Mouse (Mus musculus) forebrain, postnatal 0 days (tissue): ENCODE data around the gene Zic1. TPM values are rescaled to one million over a fixed set of nuclear protein-coding genes. Genes with fewer than 3 reads are reported as not detected.

Experiments
- ATAC-seq: fragments of 200-750 bp; cut with Nextera tagmentation; 2 replicates; pipeline ENCODE4 v1.8.0; 2017; ENCODE audit warnings: mild to moderate bottlenecking, moderate library complexity
- DNase-seq: peaks from one replicate; pipeline ENCODE4 v3.0.0-alpha.2; 2015
- H3K27ac ChIP-seq: fragments of 300-500 bp; sonication (generic); 2 replicates; pipeline ENCODE4 v1.5.1; 2014; ENCODE audit warnings: low read depth, mild to moderate bottlenecking, antibody characterized with exemption, low read length, moderate library complexity, mixed read lengths
- H3K27me3 ChIP-seq: fragments of 300-500 bp; sonication (generic); 2 replicates; pipeline ENCODE4 v1.6.1; 2014; ENCODE audit warnings: mild to moderate bottlenecking, low read length, mixed read lengths; ENCODE audit not compliant: insufficient read depth
- H3K36me3 ChIP-seq: fragments of 300-500 bp; sonication (generic); 2 replicates; pipeline ENCODE4 v1.6.1; 2014; ENCODE audit warnings: mild to moderate bottlenecking, moderate library complexity; ENCODE audit not compliant: insufficient read depth
- H3K4me1 ChIP-seq: fragments of 300-500 bp; sonication (generic); 2 replicates; pipeline ENCODE4 v1.6.1; 2014; ENCODE audit warnings: antibody characterized with exemption; ENCODE audit not compliant: insufficient read depth
- H3K4me2 ChIP-seq: fragments of 300-500 bp; sonication (generic); 2 replicates; pipeline ENCODE4 v1.6.1; 2014; ENCODE audit warnings: low read depth, mild to moderate bottlenecking, moderate library complexity
- H3K4me3 ChIP-seq: fragments of 300-500 bp; sonication (generic); 2 replicates; pipeline ENCODE4 v1.5.1; 2014; ENCODE audit warnings: low read depth, low read length, mixed read lengths
- H3K9ac ChIP-seq: fragments of 300-500 bp; sonication (generic); 2 replicates; pipeline ENCODE4 v1.6.1; 2014; ENCODE audit warnings: mild to moderate bottlenecking
- H3K9me3 ChIP-seq: fragments of 300-500 bp; sonication (generic); 2 replicates; pipeline ENCODE4 v1.6.1; 2016; ENCODE audit warnings: low read length
- CTCF ChIP-seq: sonication (generic); IDR thresholded peaks from 2 replicates; pipeline ENCODE4 v1.5.1; 2016; ENCODE audit warnings: antibody characterized with exemption, control low read depth, low read depth
- WGBS: fragments of 180-500 bp; shearing (Covaris S2); extraction: QIAGEN DNeasy Blood & Tissue Kit; methylation state at CpG from one replicate; pipeline ENCODE4 v1.1.7; 2014; 5-methylcytosine and 5-hydroxymethylcytosine counted together
- polyA plus RNA-seq: library from polyadenylated mRNA; unstranded; fragments of >200 nt; fragmentation: Nextera tagmentation; extraction: Ambion mirVana; gene quantifications from 2 replicates; pipeline ENCODE4 v1.2.1, GENCODE M21; 2015
- total RNA-seq: library from RNA; depleted of rRNA; stranded (reverse); fragments of >200 nt; gene quantifications from 2 replicates; pipeline ENCODE4 v1.2.3, GENCODE M21; 2014

Gene Zic1
- total and polyA plus RNA-seq, 2 experiments from 2014 or later = 8.9 to 127 TPM

- no peak for TF ChIP-seq CTCF
- no peaks in the 10 kb centered on the region for H3K36me3 ChIP-seq
- H3K4me3 ChIP-seq = no peak overlapping the region
- ATAC-seq = no peak
- 0 out of 2 replicates have a peak overlapping the region, but pooled peaks have one; percentile 48 for H3K4me2 ChIP-seq
- 19% methylated on average over 4 of the region's 4 CpGs for WGBS
- no peak overlapping the region for H3K27ac ChIP-seq
- no peak for DNase-seq
- H3K9ac ChIP-seq = no peak overlapping the region
- H3K4me1 ChIP-seq = no peaks in the 10 kb centered on the region
- H3K9me3 ChIP-seq = no peaks in the 10 kb centered on the region
- peaks cover 57% of the 10 kb centered on the region for H3K27me3 ChIP-seq
Observed at GRCm38 (mm10) chr9:91356353-91356740, 9.3 kb downstream of the Zic1 start.

GRCm38 (mm10) chr9:91355629-91356352 is 9.8 kb downstream of the Zic1 start:
- Histone ChIP-seq H3K4me2 (peak overlapping the region; percentile 48), H3K4me1 (no peaks in the 10 kb centered on the region), H3K27me3 (peaks cover 63% of the 10 kb centered on the region), H3K36me3 (no peaks in the 10 kb centered on the region), H3K27ac (peak overlapping the region; percentile 36; the same call in 1 of the 2 replicates), H3K9me3 (no peaks in the 10 kb centered on the region), H3K4me3 (peak overlapping the region; percentile 30), H3K9ac (no peak overlapping the region)
- ATAC-seq (peak; percentile 71), DNase-seq (peak; percentile 86)
- WGBS = 1% methylated on average over 34 of the region's 35 CpGs
- no peak for TF ChIP-seq CTCF

GRCm38 (mm10) chr9:91355270-91355589 is 10.4 kb downstream of the Zic1 start:
- no peak for DNase-seq
- 1% methylated on average over 7 of the region's 7 CpGs for WGBS
- ATAC-seq = no peak
- no peak for TF ChIP-seq CTCF
- peak overlapping the region; percentile 36; the same call in 1 of the 2 replicates for H3K27ac ChIP-seq
- H3K9me3 ChIP-seq = no peaks in the 10 kb centered on the region
- H3K4me1 ChIP-seq = no peaks in the 10 kb centered on the region
- peaks cover 69% of the 10 kb centered on the region for H3K27me3 ChIP-seq
- peak overlapping the region; percentile 30 for H3K4me3 ChIP-seq
- H3K36me3 ChIP-seq = no peaks in the 10 kb centered on the region
- H3K4me2 ChIP-seq = peak overlapping the region; percentile 48
- H3K9ac ChIP-seq = no peak overlapping the region

- no peak overlapping the region for H3K9ac ChIP-seq
- TF ChIP-seq CTCF = no peak
- peaks cover 71% of the 10 kb centered on the region for H3K27me3 ChIP-seq
- H3K36me3 ChIP-seq = no peaks in the 10 kb centered on the region
- no peaks in the 10 kb centered on the region for H3K4me1 ChIP-seq
- 30% methylated on average over 22 of the region's 22 CpGs for WGBS
- no peak for ATAC-seq
- H3K4me3 ChIP-seq = no peak overlapping the region
- H3K9me3 ChIP-seq = no peaks in the 10 kb centered on the region
- DNase-seq = peak; percentile 43
- H3K27ac ChIP-seq = 0 out of 2 replicates have a peak overlapping the region, but pooled peaks have one; percentile 54
- H3K4me2 ChIP-seq = peak overlapping the region; percentile 48
Observed at GRCm38 (mm10) chr9:91354434-91355269, 11.0 kb downstream of the Zic1 start.

- no peaks in the 10 kb centered on the region for H3K4me1 ChIP-seq
- TF ChIP-seq CTCF = no peak
- H3K9me3 ChIP-seq = no peaks in the 10 kb centered on the region
- no peak overlapping the region for H3K4me3 ChIP-seq
- peak overlapping the region; percentile 36 for H3K4me2 ChIP-seq
- DNase-seq (peak; percentile 42), ATAC-seq (no peak; the same call in 1 of the 2 replicates)
- H3K27ac ChIP-seq = peak overlapping the region; percentile 66; the same call in 1 of the 2 replicates
- H3K27me3 ChIP-seq = peaks cover 64% of the 10 kb centered on the region
- 23% methylated on average over 37 of the region's 37 CpGs for WGBS
- H3K36me3 ChIP-seq = no peaks in the 10 kb centered on the region
- H3K9ac ChIP-seq = no peak overlapping the region
Observed at GRCm38 (mm10) chr9:91353551-91354433, 11.8 kb downstream of the Zic1 start.

- no peak for TF ChIP-seq CTCF
- Histone ChIP-seq H3K4me3 (no peak overlapping the region), H3K27ac (peak overlapping the region; percentile 29; the same call in 1 of the 2 replicates), H3K4me2 (peak overlapping the region; percentile 2; the same call in 1 of the 2 replicates), H3K9me3 (no peaks in the 10 kb centered on the region), H3K27me3 (peaks cover 59% of the 10 kb centered on the region), H3K36me3 (no peaks in the 10 kb centered on the region), H3K9ac (0 out of 2 replicates have a peak overlapping the region, but pooled peaks have one; percentile 14), H3K4me1 (no peaks in the 10 kb centered on the region)
- ATAC-seq = no peak
- WGBS = 15% methylated on average over 15 of the region's 15 CpGs
- peak; percentile 39 for DNase-seq
Observed at GRCm38 (mm10) chr9:91352786-91353185, 12.8 kb downstream of the Zic1 start.
